Mouse (Mus musculus) T-helper 17 cell (primary cell): ENCODE measurements at regions not wholly inside any gene's neighbourhood (a gene's known extent, or its start where the extent isn't known, plus 50 kb on each side); places are given as distances from the start of the nearest gene placed in this dataset.

ENCODE experiments used
- in situ Hi-C, 2 experiments: fragments of 300-600 bp; cut with MboI, MseI; formaldehyde crosslinking; loops; 1 replicate in 1 of 2; 2 replicates in 1 of 2; pipeline ENCODE4 v1.15.1; 2025; ENCODE audit warnings: high pct_unique_total_duplicates in 2 of 2

- in situ Hi-C loops = loop anchor here in 1 of 2 experiments (25.0 kb wide), 2 partner anchors 466 to 766 kb away; no protein-coding TSS in a partner anchor
Observed at GRCm38 (mm10) chr15:51696344-51697016, 2188.2 kb upstream of the Gm7489 start.

DNA sequence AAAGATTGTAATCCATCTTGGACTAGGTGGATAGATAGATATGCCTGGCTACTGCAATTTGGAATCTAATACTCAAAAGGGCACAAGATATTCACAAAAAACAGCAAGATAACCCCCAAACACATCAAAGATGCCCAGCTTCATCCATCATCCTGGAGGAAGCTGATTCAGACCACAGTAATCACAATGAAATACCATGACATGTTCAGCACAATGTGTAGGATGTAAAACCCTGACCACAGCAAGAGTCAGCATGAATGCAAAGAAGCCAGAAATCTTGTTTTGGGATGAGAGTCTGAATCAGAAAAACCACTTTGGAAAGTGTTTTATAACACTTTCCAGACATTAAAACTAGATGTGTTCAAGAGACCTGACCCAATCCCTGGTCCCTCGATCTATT lies 2180.5 kb upstream of the Gm7489 start:
- in situ Hi-C loops = loop anchor here in 1 of 2 experiments (5.0 kb wide), 2 partner anchors 63 to 193 kb away; no protein-coding TSS in a partner anchor

GRCm38 (mm10) chr15:51709871-51710655 lies 2174.6 kb upstream of the Gm7489 start:
- in situ Hi-C loops = no loop called here

- in situ Hi-C loops = no loop called here
Observed at GRCm38 (mm10) chr15:51720873-51721308, 2163.8 kb upstream of the Gm7489 start.

DNA sequence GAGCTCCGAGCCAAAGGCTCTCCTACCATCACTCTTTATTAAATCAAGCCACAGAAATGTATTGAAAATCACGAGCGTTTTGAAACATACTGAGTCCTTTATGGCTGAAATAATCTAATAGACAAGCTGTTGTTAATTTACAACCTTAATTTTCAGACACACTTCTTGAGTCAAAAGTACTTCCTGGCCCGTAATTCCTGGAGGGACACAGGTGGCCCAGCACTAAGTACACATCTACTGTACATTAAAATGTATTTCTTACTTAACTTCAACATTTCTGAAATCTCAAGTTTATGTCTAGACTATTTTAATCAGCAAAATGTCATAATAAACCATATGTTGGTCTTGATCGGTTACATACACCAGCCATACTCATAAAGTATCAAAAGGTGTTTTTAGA lies 2163.3 kb upstream of the Gm7489 start:
- in situ Hi-C loops = no loop called here

- in situ Hi-C loops = no loop called here
Observed at GRCm38 (mm10) chr15:51724127-51724526, 2160.6 kb upstream of the Gm7489 start.

- in situ Hi-C loops = loop anchor here in 1 of 2 experiments (25.0 kb wide), 1 partner anchor 1063 kb away; no protein-coding TSS in a partner anchor
Observed at GRCm38 (mm10) chr15:51725457-51725856, 2159.2 kb upstream of the Gm7489 start.

GRCm38 (mm10) chr15:51730106-51730505 lies 2154.6 kb upstream of the Gm7489 start:
- in situ Hi-C loops = loop anchor here (5.0 to 25.0 kb wide), 2 partner anchors 843 to 1068 kb away; no protein-coding TSS in a partner anchor

GRCm38 (mm10) chr15:51730805-51731412 lies 2153.8 kb upstream of the Gm7489 start:
- in situ Hi-C loops = loop anchor here (5.0 to 25.0 kb wide), 2 partner anchors 844 to 1069 kb away; no protein-coding TSS in a partner anchor

DNA sequence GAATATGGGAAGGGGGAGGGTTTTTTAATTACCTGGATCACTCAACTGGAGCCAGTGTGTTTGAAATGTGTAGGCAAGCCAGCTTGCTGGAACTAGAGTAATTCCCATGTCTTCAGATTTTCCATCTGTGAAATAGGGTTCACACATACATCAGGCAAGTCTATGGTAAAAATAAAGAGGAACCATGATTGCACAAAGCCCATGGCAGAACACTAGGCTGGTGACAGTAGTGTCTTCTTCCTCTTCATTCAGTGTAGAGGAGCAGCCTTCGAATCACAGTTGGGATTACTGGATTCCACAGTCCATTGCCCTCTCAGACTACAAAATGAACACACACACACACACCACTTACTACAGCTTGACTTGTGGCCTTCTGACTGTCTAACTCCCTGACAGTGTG lies 2150.5 kb upstream of the Gm7489 start:
- in situ Hi-C loops = loop anchor here (5.0 to 25.0 kb wide), 2 partner anchors 847 to 1072 kb away; no protein-coding TSS in a partner anchor
